Mouse (Mus musculus): Measurements from ENCODE around the gene Loxl3.

GRCm38 (mm10) chr6:83034463-83035055 is 586 bp downstream of the Loxl3 start:
- TF ChIP-seq GATA1 (IDR thresholded peaks at IDR 0.05; ENCODE audit: low read length) (no peak), TAL1 (IDR thresholded peaks at IDR 0.05; ENCODE audit: low read length) (no peak)

All from erythroblast, embryonic 14.5 days (primary cell).